Mouse (Mus musculus): ENCODE results near the gene Dscaml1.

DNA sequence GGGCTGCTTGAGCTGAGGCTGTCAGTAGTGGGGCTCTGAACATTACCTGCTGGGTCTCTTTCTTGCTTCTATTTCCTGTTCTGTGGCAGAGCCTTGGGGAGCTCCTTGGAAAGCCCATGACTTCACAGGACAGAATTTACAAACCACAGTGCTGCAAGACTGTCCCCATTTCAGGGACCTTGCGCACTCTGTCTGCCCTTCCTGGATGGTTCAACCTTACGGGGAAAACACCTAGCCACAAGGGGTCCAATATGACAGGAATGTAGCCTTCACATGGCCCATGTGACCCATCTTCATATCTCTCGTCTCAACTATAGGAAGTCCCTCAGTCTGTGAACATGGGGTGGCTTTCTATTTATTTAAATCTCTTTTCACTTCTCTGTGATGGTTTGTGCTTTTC is 68.5 kb downstream of the Dscaml1 start:
- TF ChIP-seq CTCF (IDR thresholded peaks at IDR 0.05; ENCODE audit: extremely low read depth, insufficient read length, insufficient replicate concordance, low read depth, low read length) (no peak), POLR2A (IDR thresholded peaks at IDR 0.05; ENCODE audit: low read depth, low read length) (no peak)

All from small intestine, adult 2 months (tissue).